Mouse (Mus musculus): Measurements from ENCODE around the gene Calcrl. TPM values are rescaled to one million over a fixed set of nuclear protein-coding genes. Genes with fewer than 3 reads are reported as not detected.
"Not testable (repeated sequence)": the region's sequence is repeated elsewhere in the genome, so short reads cannot be mapped to it uniquely, and the experiment has no call there.

Gene Calcrl
- polyA plus RNA-seq, 1 experiment from 2014 or later, result 10.6 TPM

DNA sequence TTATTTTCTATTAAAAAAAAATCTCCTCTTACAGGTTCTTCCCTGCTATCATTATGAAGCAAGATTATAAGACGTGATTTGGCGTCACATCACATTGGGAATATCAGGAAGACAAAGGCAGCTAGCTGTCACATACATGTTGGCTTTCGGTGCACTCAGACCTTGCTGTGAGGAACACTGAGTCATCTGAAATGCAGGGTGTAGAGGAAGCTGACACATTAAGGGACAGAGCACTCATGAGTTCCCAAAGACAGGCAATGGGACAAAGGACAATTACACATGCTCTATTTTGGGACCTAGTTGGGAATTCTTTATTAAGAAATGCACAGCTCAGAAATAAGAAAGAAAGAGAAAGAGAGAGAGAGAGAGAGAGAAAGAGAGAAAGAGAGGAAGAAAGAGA is 20.4 kb downstream of the Calcrl start:
- no peak overlapping the region for H3K4me3 ChIP-seq (replicated peaks; ENCODE audit: low read depth, low read length)
- H3K27me3 ChIP-seq (ENCODE audit: control insufficient read depth, insufficient read depth, low read length), result no peaks in the 10 kb centered on the region
- H3K4me1 ChIP-seq (ENCODE audit: control insufficient read depth, insufficient read depth, low read length), result no peaks in the 10 kb centered on the region
- no peaks in the 10 kb centered on the region for H3K9me3 ChIP-seq (ENCODE audit: control insufficient read depth, low read length)
- H3K27ac ChIP-seq (replicated peaks; ENCODE audit: low read depth, low read length), result no peak overlapping the region
- no peak overlapping the region for H3K4me2 ChIP-seq (ENCODE audit: low read length)
- DNase-seq (no peak), ATAC-seq (ENCODE audit: low FRiP score, low TSS enrichment) (no peak)
- 80% methylated on average over 3 of the region's 3 CpGs for WGBS
- no peak overlapping the region for H3K9ac ChIP-seq (replicated peaks; ENCODE audit: low read length)
- no peaks in the 10 kb centered on the region for H3K36me3 ChIP-seq (ENCODE audit: control insufficient read depth, insufficient read depth, low read length)

DNA sequence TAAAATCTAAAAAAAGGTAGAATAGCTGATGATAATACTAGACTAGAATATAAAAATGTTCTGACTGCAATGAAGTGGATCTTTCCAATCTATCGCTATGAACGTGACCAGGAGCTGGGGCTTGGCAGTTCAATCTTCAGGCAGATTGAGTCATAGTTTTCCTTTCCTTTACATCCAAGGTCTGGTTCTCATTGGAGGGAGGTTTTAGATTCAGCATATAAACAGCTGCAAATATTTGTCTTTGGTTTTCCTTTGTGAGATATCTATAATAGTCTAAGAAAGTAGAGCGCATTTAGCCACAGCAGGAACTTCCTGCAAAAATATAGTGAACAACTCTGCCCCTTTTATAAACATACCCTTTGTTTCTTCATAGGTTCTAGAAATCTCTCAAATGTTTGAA is 22.5 kb downstream of the Calcrl start:
- Histone ChIP-seq H3K4me3 (replicated peaks; ENCODE audit: low read depth, low read length) (no peak overlapping the region), H3K4me1 (ENCODE audit: control insufficient read depth, insufficient read depth, low read length) (no peaks in the 10 kb centered on the region), H3K4me2 (ENCODE audit: low read length) (no peak overlapping the region), H3K9me3 (ENCODE audit: control insufficient read depth, low read length) (no peaks in the 10 kb centered on the region), H3K27me3 (ENCODE audit: control insufficient read depth, insufficient read depth, low read length) (no peaks in the 10 kb centered on the region), H3K9ac (replicated peaks; ENCODE audit: low read length) (no peak overlapping the region), H3K36me3 (ENCODE audit: control insufficient read depth, insufficient read depth, low read length) (no peaks in the 10 kb centered on the region), H3K27ac (replicated peaks; ENCODE audit: low read depth, low read length) (no peak overlapping the region)
- DNase-seq, result no peak
- WGBS, result 92% methylated on average over 3 of the region's 3 CpGs
- no peak for ATAC-seq (ENCODE audit: low FRiP score, low TSS enrichment)

DNA sequence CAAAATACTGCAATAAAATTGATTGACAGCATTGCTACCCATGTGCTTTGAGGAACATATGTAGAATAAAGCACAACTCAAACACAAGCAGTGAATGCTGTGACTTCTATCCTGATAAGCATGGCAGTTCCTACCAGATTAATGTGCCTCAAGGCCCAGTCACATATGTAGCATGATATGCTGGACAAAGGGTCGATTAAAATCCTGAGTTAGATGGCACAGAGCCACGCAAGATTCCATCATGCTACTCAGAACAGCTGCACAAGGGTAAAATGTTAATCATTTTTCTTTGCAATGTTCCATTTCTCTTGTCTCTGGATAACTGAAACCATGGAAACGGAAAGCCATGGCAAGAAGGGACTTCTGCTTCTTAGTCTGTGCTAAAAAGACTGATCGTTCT is 28.7 kb downstream of the Calcrl start:
- Histone ChIP-seq H3K36me3 (ENCODE audit: control insufficient read depth, insufficient read depth, low read length) (no peaks in the 10 kb centered on the region), H3K9ac (replicated peaks; ENCODE audit: low read length) (no peak overlapping the region), H3K27me3 (ENCODE audit: control insufficient read depth, insufficient read depth, low read length) (no peaks in the 10 kb centered on the region), H3K4me1 (ENCODE audit: control insufficient read depth, insufficient read depth, low read length) (no peaks in the 10 kb centered on the region), H3K4me3 (replicated peaks; ENCODE audit: low read depth, low read length) (no peak overlapping the region), H3K4me2 (ENCODE audit: low read length) (no peak overlapping the region), H3K27ac (replicated peaks; ENCODE audit: low read depth, low read length) (no peak overlapping the region), H3K9me3 (ENCODE audit: control insufficient read depth, low read length) (no peaks in the 10 kb centered on the region)
- 67% methylated on average over 4 of the region's 4 CpGs for WGBS
- ATAC-seq (ENCODE audit: low FRiP score, low TSS enrichment) (no peak), DNase-seq (no peak)

DNA sequence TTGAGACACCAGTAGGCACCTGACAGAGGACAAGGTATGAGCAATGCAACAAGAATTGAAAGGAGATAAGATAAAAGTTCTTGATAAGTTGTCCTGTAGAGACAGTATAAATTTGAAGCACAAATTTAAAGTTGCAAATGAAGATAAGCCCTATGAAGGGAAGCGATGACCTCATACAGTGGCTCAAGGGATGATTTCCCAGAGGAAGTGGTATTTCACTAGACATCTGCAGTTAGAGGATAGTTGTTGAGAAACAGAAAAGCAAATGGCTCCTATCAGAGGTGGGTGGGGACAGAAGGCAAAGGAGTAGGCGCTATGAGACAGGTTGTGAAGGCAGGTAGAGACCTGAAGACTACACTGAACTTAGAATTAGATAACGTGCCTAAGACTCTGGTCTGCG is 32.0 kb downstream of the Calcrl start:
- H3K9me3 ChIP-seq (ENCODE audit: control insufficient read depth, low read length), result no peaks in the 10 kb centered on the region

DNA sequence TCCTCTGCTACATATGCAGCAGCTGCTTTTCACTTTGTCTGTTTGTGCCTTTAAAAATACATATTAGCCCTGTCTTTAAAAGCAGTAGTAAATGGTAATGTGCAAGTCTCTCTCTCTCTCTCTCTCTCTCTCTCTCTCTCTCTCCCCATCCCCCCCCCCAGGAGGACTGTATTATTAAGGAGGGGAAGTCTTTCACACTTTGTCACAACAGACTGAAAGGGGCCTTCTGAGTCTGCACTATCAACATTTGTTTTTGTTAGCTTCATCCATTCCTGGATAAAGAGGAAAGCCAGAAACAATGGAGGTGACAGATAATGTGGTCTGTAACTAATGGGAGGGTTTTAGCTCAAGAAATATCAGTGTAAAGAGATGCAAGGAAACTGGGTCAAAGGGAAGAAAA is 36.1 kb downstream of the Calcrl start:
- Histone ChIP-seq H3K4me3 (replicated peaks; ENCODE audit: low read depth, low read length) (no peak overlapping the region), H3K4me2 (ENCODE audit: low read length) (no peak overlapping the region)
- ATAC-seq (ENCODE audit: low FRiP score, low TSS enrichment), result no peak

More for the DNA sequence above, 32.0 kb downstream of the Calcrl start:
- Histone ChIP-seq H3K27me3 (ENCODE audit: control insufficient read depth, insufficient read depth, low read length) (no peaks in the 10 kb centered on the region), H3K27ac (replicated peaks; ENCODE audit: low read depth, low read length) (no peak overlapping the region), H3K4me3 (replicated peaks; ENCODE audit: low read depth, low read length) (no peak overlapping the region), H3K4me1 (ENCODE audit: control insufficient read depth, insufficient read depth, low read length) (no peaks in the 10 kb centered on the region), H3K4me2 (ENCODE audit: low read length) (no peak overlapping the region), H3K36me3 (ENCODE audit: control insufficient read depth, insufficient read depth, low read length) (no peaks in the 10 kb centered on the region), H3K9ac (replicated peaks; ENCODE audit: low read length) (no peak overlapping the region)
- ATAC-seq (ENCODE audit: low FRiP score, low TSS enrichment) (no peak), DNase-seq (no peak)
- WGBS, result 95% methylated on average over 4 of the region's 4 CpGs

DNA sequence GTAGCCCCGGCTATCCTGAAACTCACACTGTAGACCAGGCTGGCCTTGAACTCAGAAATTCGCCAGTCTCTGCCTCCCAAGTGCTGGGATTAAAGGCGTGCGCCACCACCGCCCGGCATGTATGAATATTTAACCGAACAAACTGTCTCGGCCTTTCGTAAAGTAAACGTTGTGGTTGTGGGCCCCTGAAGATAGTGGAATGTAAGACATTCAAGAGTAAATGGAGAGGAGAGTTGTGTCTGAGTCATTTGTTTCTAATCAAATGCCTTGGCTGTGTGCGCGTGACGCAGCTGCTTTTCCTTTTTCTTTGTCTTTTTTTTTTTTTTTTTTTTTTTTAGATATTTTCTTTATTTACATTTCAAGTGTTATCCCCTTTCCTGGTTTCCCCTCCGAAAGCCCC is 36.7 kb downstream of the Calcrl start:
- WGBS, result 92% methylated on average over 14 of the region's 14 CpGs
- ATAC-seq (ENCODE audit: low FRiP score, low TSS enrichment); H3K4me3 ChIP-seq (replicated peaks; ENCODE audit: low read depth, low read length): not testable (repeated sequence)

More for the DNA sequence above, 36.1 kb downstream of the Calcrl start:
- DNase-seq, result no peak
- Histone ChIP-seq H3K27me3 (ENCODE audit: control insufficient read depth, insufficient read depth, low read length) (no peaks in the 10 kb centered on the region), H3K27ac (replicated peaks; ENCODE audit: low read depth, low read length) (no peak overlapping the region), H3K9ac (replicated peaks; ENCODE audit: low read length) (no peak overlapping the region), H3K36me3 (ENCODE audit: control insufficient read depth, insufficient read depth, low read length) (no peaks in the 10 kb centered on the region), H3K4me1 (ENCODE audit: control insufficient read depth, insufficient read depth, low read length) (no peaks in the 10 kb centered on the region), H3K9me3 (ENCODE audit: control insufficient read depth, low read length) (no peaks in the 10 kb centered on the region)

DNA sequence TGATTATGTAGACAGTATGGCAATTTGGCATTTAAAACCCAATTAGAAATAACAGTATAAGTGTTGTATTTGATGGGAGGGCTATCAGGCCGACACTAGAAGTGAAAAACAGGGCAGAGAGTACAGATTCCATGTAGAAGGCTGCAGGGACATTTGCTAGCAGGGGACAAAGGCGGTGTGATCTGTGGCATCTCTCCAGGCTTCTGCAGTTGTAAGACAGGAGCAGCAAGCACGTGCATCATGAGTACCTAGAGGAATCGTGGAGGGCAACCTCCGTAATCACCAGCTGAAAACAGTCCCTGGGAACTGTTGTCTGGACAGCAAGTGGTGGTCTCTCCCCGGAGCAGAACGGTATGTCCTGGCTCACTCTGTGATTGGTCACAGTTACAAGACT is 37.2 kb downstream of the Calcrl start:
- H3K27me3 ChIP-seq (ENCODE audit: control insufficient read depth, insufficient read depth, low read length), result no peaks in the 10 kb centered on the region
- DNase-seq, result no peak
- no peak overlapping the region for H3K9ac ChIP-seq (replicated peaks; ENCODE audit: low read length)

More for the DNA sequence above, 36.7 kb downstream of the Calcrl start:
- H3K4me2 ChIP-seq (ENCODE audit: low read length); H3K27ac ChIP-seq (replicated peaks; ENCODE audit: low read depth, low read length); H3K36me3 ChIP-seq (ENCODE audit: control insufficient read depth, insufficient read depth, low read length); H3K4me1 ChIP-seq (ENCODE audit: control insufficient read depth, insufficient read depth, low read length); H3K9me3 ChIP-seq (ENCODE audit: control insufficient read depth, low read length); H3K27me3 ChIP-seq (ENCODE audit: control insufficient read depth, insufficient read depth, low read length); DNase-seq; H3K9ac ChIP-seq (replicated peaks; ENCODE audit: low read length): not testable (repeated sequence)

DNA sequence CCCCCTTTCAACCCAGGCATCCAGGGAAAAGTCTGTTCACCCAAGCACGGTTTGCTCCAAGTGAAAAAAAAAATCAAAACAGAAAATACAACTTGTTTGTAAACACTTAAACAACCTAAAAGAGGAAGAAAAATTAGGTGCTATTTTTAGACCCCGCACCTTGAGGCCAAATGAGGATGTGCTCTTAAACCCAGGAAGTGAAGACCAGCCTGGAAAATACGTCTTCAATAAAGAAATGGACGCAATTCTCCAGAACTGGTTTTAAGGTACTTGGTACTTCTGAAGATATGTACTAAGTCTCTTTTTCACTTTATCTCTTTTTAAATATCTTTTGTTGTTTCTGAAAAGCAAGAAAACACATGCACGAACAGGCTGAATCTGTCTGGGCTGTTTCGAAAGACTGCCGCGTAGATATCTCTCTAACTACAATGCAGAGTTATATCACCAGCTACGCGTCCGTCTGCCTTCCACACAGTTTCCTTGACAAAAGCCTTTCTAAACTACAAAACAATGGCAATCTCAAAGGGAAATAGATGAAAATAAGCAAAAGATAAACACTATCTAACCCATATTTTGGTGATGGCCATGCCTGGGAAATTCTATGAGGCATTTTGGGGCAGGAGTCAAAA is 37.7 kb downstream of the Calcrl start:
- H3K4me3 ChIP-seq (replicated peaks; ENCODE audit: low read depth, low read length), result no peak overlapping the region

More for the DNA sequence above, 37.2 kb downstream of the Calcrl start:
- Histone ChIP-seq H3K36me3 (ENCODE audit: control insufficient read depth, insufficient read depth, low read length) (no peaks in the 10 kb centered on the region), H3K4me3 (replicated peaks; ENCODE audit: low read depth, low read length) (no peak overlapping the region), H3K9me3 (ENCODE audit: control insufficient read depth, low read length) (no peaks in the 10 kb centered on the region), H3K27ac (replicated peaks; ENCODE audit: low read depth, low read length) (no peak overlapping the region), H3K4me2 (ENCODE audit: low read length) (no peak overlapping the region), H3K4me1 (ENCODE audit: control insufficient read depth, insufficient read depth, low read length) (no peaks in the 10 kb centered on the region)
- no peak for ATAC-seq (ENCODE audit: low FRiP score, low TSS enrichment)
- 75% methylated on average over 7 of the region's 7 CpGs for WGBS

DNA sequence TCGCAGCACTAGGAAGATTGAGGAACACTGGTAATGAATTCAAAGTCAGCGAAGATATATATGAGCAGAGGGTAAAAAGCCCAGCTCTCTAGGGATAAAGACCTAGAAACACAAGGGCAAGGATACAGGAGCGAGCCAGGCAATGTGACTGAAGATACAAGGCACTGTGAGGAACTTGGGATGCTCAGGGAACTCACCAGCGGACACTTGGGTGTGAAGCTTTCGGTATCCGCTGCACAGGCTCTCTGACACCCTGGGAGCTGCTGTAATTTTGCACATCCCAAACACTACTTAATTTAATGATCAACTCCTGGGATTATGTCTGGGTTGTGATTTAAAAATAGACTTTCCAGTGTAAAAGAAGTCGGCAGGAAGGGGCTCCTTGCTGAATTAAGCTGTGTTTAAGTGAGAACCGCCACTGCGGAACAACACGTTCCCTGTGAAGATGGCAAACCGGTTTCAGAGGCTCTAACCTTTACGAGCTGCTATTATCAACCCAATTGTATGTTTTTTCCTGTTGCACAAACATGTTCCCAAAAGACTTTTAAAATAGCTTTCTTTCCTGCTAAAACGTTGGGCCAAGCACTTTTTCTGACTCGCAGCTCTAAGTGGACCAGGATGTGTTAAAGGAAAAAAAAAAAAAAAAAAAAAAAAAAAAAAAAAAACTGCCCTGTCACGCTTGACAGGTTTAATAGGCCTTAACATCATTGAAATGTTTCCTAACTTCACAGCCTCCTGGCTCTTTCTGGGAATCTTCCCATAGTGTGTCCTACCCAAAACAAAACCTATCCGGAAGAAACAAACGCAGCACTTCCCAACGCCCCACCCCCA is 38.4 kb downstream of the Calcrl start:
- Histone ChIP-seq H3K4me3 (replicated peaks; ENCODE audit: low read depth, low read length) (0 out of 2 replicates have a peak overlapping the region, but pooled peaks have one; percentile 4), H3K4me2 (ENCODE audit: low read length) (peak overlapping the region; percentile 40)
- 27% methylated on average over 18 of the region's 18 CpGs for WGBS

More for the DNA sequence above, 37.7 kb downstream of the Calcrl start:
- Histone ChIP-seq H3K27me3 (ENCODE audit: control insufficient read depth, insufficient read depth, low read length) (no peaks in the 10 kb centered on the region), H3K9ac (replicated peaks; ENCODE audit: low read length) (no peak overlapping the region), H3K9me3 (ENCODE audit: control insufficient read depth, low read length) (no peaks in the 10 kb centered on the region), H3K36me3 (ENCODE audit: control insufficient read depth, insufficient read depth, low read length) (no peaks in the 10 kb centered on the region), H3K27ac (replicated peaks; ENCODE audit: low read depth, low read length) (no peak overlapping the region), H3K4me1 (ENCODE audit: control insufficient read depth, insufficient read depth, low read length) (no peaks in the 10 kb centered on the region), H3K4me2 (ENCODE audit: low read length) (peak overlapping the region; percentile 40)
- WGBS, result 60% methylated on average over 11 of the region's 11 CpGs
- no peak for ATAC-seq (ENCODE audit: low FRiP score, low TSS enrichment)
- peak; percentile 14 for DNase-seq

More for the DNA sequence above, 38.4 kb downstream of the Calcrl start:
- Histone ChIP-seq H3K36me3 (ENCODE audit: control insufficient read depth, insufficient read depth, low read length) (no peaks in the 10 kb centered on the region), H3K4me1 (ENCODE audit: control insufficient read depth, insufficient read depth, low read length) (no peaks in the 10 kb centered on the region), H3K27ac (replicated peaks; ENCODE audit: low read depth, low read length) (no peak overlapping the region), H3K9ac (replicated peaks; ENCODE audit: low read length) (no peak overlapping the region), H3K9me3 (ENCODE audit: control insufficient read depth, low read length) (no peaks in the 10 kb centered on the region), H3K27me3 (ENCODE audit: control insufficient read depth, insufficient read depth, low read length) (no peaks in the 10 kb centered on the region)
- DNase-seq, result peak; percentile 20
- no peak; the same call in 1 of the 2 replicates for ATAC-seq (ENCODE audit: low FRiP score, low TSS enrichment)
